Mouse (Mus musculus) lung, postnatal 0 days (tissue): ENCODE data around the gene Lama4. TPM values are rescaled to one million over a fixed set of nuclear protein-coding genes. Genes with fewer than 3 reads are reported as not detected.

Experiments used
- ATAC-seq: fragments of 200-750 bp; cut with Nextera tagmentation; 2 replicates; pipeline ENCODE4 v1.8.0; 2017; ENCODE audit warnings: moderate library complexity
- DNase-seq: peaks from one replicate; pipeline ENCODE4 v3.0.0-alpha.2; 2016; ENCODE audit warnings: low spot score
- H3K27ac ChIP-seq: fragments of 300-500 bp; sonication (generic); 2 replicates; pipeline ENCODE4 v1.5.1; 2014; ENCODE audit warnings: antibody characterized with exemption, mild to moderate bottlenecking, low read length, mixed read lengths
- H3K27me3 ChIP-seq: fragments of 300-500 bp; sonication (generic); replicated peaks from 2 replicates; pipeline ENCODE4 v1.6.1; 2014; ENCODE audit warnings: low read length, mixed read lengths; ENCODE audit not compliant: insufficient read depth
- H3K36me3 ChIP-seq: fragments of 300-500 bp; sonication (generic); 2 replicates; pipeline ENCODE4 v1.6.1; 2014; ENCODE audit warnings: low read length, mixed read lengths; ENCODE audit not compliant: insufficient read depth
- H3K4me1 ChIP-seq: fragments of 300-500 bp; sonication (generic); 2 replicates; pipeline ENCODE4 v1.6.1; 2014; ENCODE audit warnings: antibody characterized with exemption, low read depth, low read length, mixed read lengths; ENCODE audit not compliant: insufficient read depth
- H3K4me2 ChIP-seq: fragments of 300-500 bp; sonication (generic); replicated peaks from 2 replicates; pipeline ENCODE4 v1.6.1; 2014; ENCODE audit warnings: low read depth, mild to moderate bottlenecking, low read length, moderate library complexity, mixed read lengths
- H3K4me3 ChIP-seq: fragments of 300-500 bp; sonication (generic); 2 replicates; pipeline ENCODE4 v1.5.1; 2014; ENCODE audit warnings: low read depth, low read length
- H3K9ac ChIP-seq: fragments of 300-500 bp; sonication (generic); replicated peaks from 2 replicates; pipeline ENCODE4 v1.6.1; 2014; ENCODE audit warnings: low read depth, mild to moderate bottlenecking
- H3K9me3 ChIP-seq: fragments of 300-500 bp; sonication (generic); 2 replicates; pipeline ENCODE4 v1.6.1; 2016; ENCODE audit warnings: low read length, mixed read lengths
- CTCF ChIP-seq: IDR thresholded peaks from 2 replicates; pipeline ENCODE4 v1.5.1; 2016; ENCODE audit warnings: antibody characterized with exemption, mild to moderate bottlenecking
- EP300 ChIP-seq: IDR thresholded peaks from 2 replicates; pipeline ENCODE4 v1.6.1; 2016; ENCODE audit warnings: antibody characterized with exemption, mild to moderate bottlenecking, control low read depth
- WGBS: fragments of 180-500 bp; shearing (Covaris S2); extraction: QIAGEN DNeasy Blood & Tissue Kit; methylation state at CpG from one replicate; pipeline ENCODE4 v1.1.7; 2014; 5-methylcytosine and 5-hydroxymethylcytosine counted together
- polyA plus RNA-seq: library from polyadenylated mRNA; unstranded; fragments of >200 nt; fragmentation: Nextera tagmentation; extraction: Ambion mirVana; gene quantifications from 2 replicates; pipeline ENCODE4 v1.2.1, GENCODE M21; 2015

Gene Lama4
- polyA plus RNA-seq, 1 experiment from 2014 or later: 73.6 TPM

- TF ChIP-seq CTCF (no peak), EP300 (no peak)
- DNase-seq (peak; percentile 14), ATAC-seq (peak; percentile 62)
- no peaks in the 10 kb centered on the region for H3K36me3 ChIP-seq
- peak overlapping the region; percentile 14; the same call in 1 of the 2 replicates for H3K27ac ChIP-seq
- H3K4me1 ChIP-seq: no peaks in the 10 kb centered on the region; the same call in 1 of the 2 replicates
- no peaks in the 10 kb centered on the region for H3K9me3 ChIP-seq
- no peaks in the 10 kb centered on the region for H3K27me3 ChIP-seq
- H3K9ac ChIP-seq: no peak overlapping the region
- no peak overlapping the region for H3K4me3 ChIP-seq
- WGBS: 79% methylated on average over 1 of the region's 1 CpGs
- no peak overlapping the region for H3K4me2 ChIP-seq
Measured at GRCm38 (mm10) chr10:38992827-38993226, 27.5 kb downstream of the Lama4 start.

GRCm38 (mm10) chr10:38993632-38994424 lies 28.5 kb downstream of the Lama4 start:
- DNase-seq: peak; percentile 57
- Histone ChIP-seq H3K27ac (no peak overlapping the region), H3K4me3 (no peak overlapping the region), H3K9ac (no peak overlapping the region), H3K4me2 (no peak overlapping the region), H3K9me3 (no peaks in the 10 kb centered on the region), H3K27me3 (no peaks in the 10 kb centered on the region), H3K36me3 (no peaks in the 10 kb centered on the region), H3K4me1 (no peaks in the 10 kb centered on the region; the same call in 1 of the 2 replicates)
- 81% methylated on average over 2 of the region's 2 CpGs for WGBS
- TF ChIP-seq EP300: no peak
- no peak for TF ChIP-seq CTCF
- ATAC-seq: peak; percentile 61

GRCm38 (mm10) chr10:38994719-38995450 lies 29.6 kb downstream of the Lama4 start:
- ATAC-seq: no peak

GRCm38 (mm10) chr10:38995896-38996295 lies 30.6 kb downstream of the Lama4 start:
- Histone ChIP-seq H3K4me1 (no peaks in the 10 kb centered on the region; the same call in 1 of the 2 replicates), H3K9me3 (no peaks in the 10 kb centered on the region), H3K4me2 (no peak overlapping the region), H3K36me3 (no peaks in the 10 kb centered on the region), H3K27me3 (no peaks in the 10 kb centered on the region), H3K9ac (no peak overlapping the region), H3K27ac (no peak overlapping the region), H3K4me3 (no peak overlapping the region)
- WGBS: 61% methylated on average over 2 of the region's 2 CpGs
- no peak for ATAC-seq
- TF ChIP-seq EP300 (no peak), CTCF (no peak)
- no peak for DNase-seq

More at GRCm38 (mm10) chr10:38994719-38995450, 29.6 kb downstream of the Lama4 start:
- H3K27ac ChIP-seq: no peak overlapping the region
- 70% methylated on average over 9 of the region's 9 CpGs for WGBS
- no peaks in the 10 kb centered on the region for H3K27me3 ChIP-seq
- DNase-seq: no peak
- no peaks in the 10 kb centered on the region for H3K9me3 ChIP-seq
- no peaks in the 10 kb centered on the region for H3K36me3 ChIP-seq
- no peaks in the 10 kb centered on the region; the same call in 1 of the 2 replicates for H3K4me1 ChIP-seq
- TF ChIP-seq EP300: no peak
- no peak overlapping the region for H3K9ac ChIP-seq
- H3K4me3 ChIP-seq: no peak overlapping the region
- no peak overlapping the region for H3K4me2 ChIP-seq

- ATAC-seq (no peak), DNase-seq (no peak)
- H3K4me1 ChIP-seq: no peaks in the 10 kb centered on the region
- no peak overlapping the region for H3K4me2 ChIP-seq
- no peaks in the 10 kb centered on the region for H3K9me3 ChIP-seq
- WGBS: 44% methylated on average over 4 of the region's 4 CpGs
- H3K27ac ChIP-seq: no peak overlapping the region
- TF ChIP-seq EP300: no peak
- no peak for TF ChIP-seq CTCF
- H3K27me3 ChIP-seq: no peaks in the 10 kb centered on the region
- no peak overlapping the region for H3K9ac ChIP-seq
- H3K4me3 ChIP-seq: no peak overlapping the region
- H3K36me3 ChIP-seq: no peaks in the 10 kb centered on the region
Measured at GRCm38 (mm10) chr10:39000951-39001350, 35.6 kb downstream of the Lama4 start.

- no peaks in the 10 kb centered on the region for H3K36me3 ChIP-seq
- WGBS: 64% methylated on average over 2 of the region's 2 CpGs
- H3K27me3 ChIP-seq: no peaks in the 10 kb centered on the region
- no peak overlapping the region for H3K27ac ChIP-seq
- no peak overlapping the region for H3K4me3 ChIP-seq
- peak; percentile 46 for TF ChIP-seq CTCF
- TF ChIP-seq EP300: no peak
- H3K9me3 ChIP-seq: no peaks in the 10 kb centered on the region; the same call in 1 of the 2 replicates
- no peak for DNase-seq
- no peak for ATAC-seq
- no peak overlapping the region for H3K4me2 ChIP-seq
- H3K4me1 ChIP-seq: no peaks in the 10 kb centered on the region
- no peak overlapping the region for H3K9ac ChIP-seq
Measured at GRCm38 (mm10) chr10:39002521-39002920, 37.2 kb downstream of the Lama4 start.
